Mouse (Mus musculus) lung, adult 2 months (tissue): ENCODE data around the gene Slc4a8.

Experiments used
- CTCF ChIP-seq: fragments of 200-500 bp; IDR thresholded peaks from 2 replicates; pipeline ENCODE4 v1.5.1; 2011; ENCODE audit warnings: mild to moderate bottlenecking, low read length, control low read depth; ENCODE audit not compliant: insufficient read depth
- POLR2A ChIP-seq: fragments of 200-500 bp; IDR thresholded peaks from 2 replicates; pipeline ENCODE4 v1.6.1; 2011; ENCODE audit warnings: low read depth, mild to moderate bottlenecking, control low read depth, low read length, borderline replicate concordance; ENCODE audit errors: extremely low read depth

GRCm38 (mm10) chr15:100844336-100844735 lies 82.8 kb downstream of the Slc4a8 start:
- TF ChIP-seq POLR2A: no peak
- no peak for TF ChIP-seq CTCF
